Mouse (Mus musculus): ENCODE results near the gene Krt80. TPM values are rescaled to one million over a fixed set of nuclear protein-coding genes. Genes with fewer than 3 reads are reported as not detected.

The Krt80 gene
- 1 to 10 TPM; 1.6 to 1.9 TPM for total RNA-seq (2021)
- long read RNA-seq, experiment 1, partial matches to known transcripts, result 0 of 1 reads
- long read RNA-seq, experiment 1, other reads (novel, unspliced or antisense), result 0 of 1 reads
- long read RNA-seq, experiment 2, partial matches to known transcripts, result 0 of 2 reads
- long read RNA-seq, experiment 2, other reads (novel, unspliced or antisense), result 1 of 2 reads

- peak in 1 of 2 experiments; percentile 24 for DNase-seq (ENCODE audit: low spot score in 2 of 2)
- intact Hi-C loops (cut with DNase I), result no loop called here
Observed at GRCm38 (mm10) chr15:101370101-101370911, at the start of gene Krt80. Gene Krt80, minus strand, starts transcription at chr15:101370162.

GRCm38 (mm10) chr15:101418950-101419349 is 49.0 kb upstream of the Krt80 start:
- peak; percentile 25 to 72 for DNase-seq (ENCODE audit: low spot score in 2 of 2)
- intact Hi-C loops (cut with DNase I), result no loop called here

GRCm38 (mm10) chr15:101414807-101415565 is 45.0 kb upstream of the Krt80 start:
- intact Hi-C loops (cut with DNase I), result no loop called here
- no peak for DNase-seq (ENCODE audit: low spot score in 2 of 2)

GRCm38 (mm10) chr15:101413916-101414635 is 44.1 kb upstream of the Krt80 start:
- no peak for DNase-seq (ENCODE audit: low spot score in 2 of 2)
- intact Hi-C loops (cut with DNase I), result no loop called here

GRCm38 (mm10) chr15:101412188-101412587 is 42.2 kb upstream of the Krt80 start:
- intact Hi-C loops (cut with DNase I), result no loop called here
- DNase-seq (ENCODE audit: low spot score in 2 of 2), result no peak

GRCm38 (mm10) chr15:101410775-101411174 is 40.8 kb upstream of the Krt80 start, which contains the start of gene Krt7:
Gene Krt7, plus strand, starts transcription at chr15:101411043.
- DNase-seq (ENCODE audit: low spot score in 2 of 2), result no peak
- intact Hi-C loops (cut with DNase I), result no loop called here

GRCm38 (mm10) chr15:101398269-101398668 is 28.3 kb upstream of the Krt80 start:
- intact Hi-C loops (cut with DNase I), result no loop called here

GRCm38 (mm10) chr15:101397683-101398082 is 27.7 kb upstream of the Krt80 start:
- intact Hi-C loops (cut with DNase I), result no loop called here
- DNase-seq (ENCODE audit: low spot score in 2 of 2), result no peak

More at GRCm38 (mm10) chr15:101398269-101398668, 28.3 kb upstream of the Krt80 start:
- DNase-seq (ENCODE audit: low spot score in 2 of 2), result no peak

- intact Hi-C loops (cut with DNase I), result no loop called here
- DNase-seq (ENCODE audit: low spot score in 2 of 2), result no peak
Observed at GRCm38 (mm10) chr15:101396921-101397320, 27.0 kb upstream of the Krt80 start.

- DNase-seq (ENCODE audit: low spot score in 2 of 2), result no peak
- intact Hi-C loops (cut with DNase I), result no loop called here
Observed at GRCm38 (mm10) chr15:101396466-101396865, 26.5 kb upstream of the Krt80 start.

GRCm38 (mm10) chr15:101394908-101395307 is 24.9 kb upstream of the Krt80 start:
- DNase-seq (ENCODE audit: low spot score in 2 of 2), result no peak
- intact Hi-C loops (cut with DNase I), result no loop called here

GRCm38 (mm10) chr15:101392251-101392650 is 22.3 kb upstream of the Krt80 start:
- no peak for DNase-seq (ENCODE audit: low spot score in 2 of 2)
- intact Hi-C loops (cut with DNase I), result no loop called here

- no peak for DNase-seq (ENCODE audit: low spot score in 2 of 2)
Observed at GRCm38 (mm10) chr15:101390203-101390602, 20.2 kb upstream of the Krt80 start.

GRCm38 (mm10) chr15:101388034-101388541 is 18.1 kb upstream of the Krt80 start:
- DNase-seq (ENCODE audit: low spot score in 2 of 2), result peak in 1 of 2 experiments; percentile 41
- intact Hi-C loops (cut with DNase I), result no loop called here

More at GRCm38 (mm10) chr15:101390203-101390602, 20.2 kb upstream of the Krt80 start:
- intact Hi-C loops (cut with DNase I), result no loop called here

GRCm38 (mm10) chr15:101387176-101387575 is 17.2 kb upstream of the Krt80 start:
- intact Hi-C loops (cut with DNase I), result loop anchor here (2.0 kb wide), 1 partner anchor 48 kb away; no protein-coding TSS in a partner anchor
- no peak for DNase-seq (ENCODE audit: low spot score in 2 of 2)

- peak in 1 of 2 experiments; percentile 50 for DNase-seq (ENCODE audit: low spot score in 2 of 2)
- intact Hi-C loops (cut with DNase I), result no loop called here
Observed at GRCm38 (mm10) chr15:101385064-101385463, 15.1 kb upstream of the Krt80 start.

- no peak for DNase-seq (ENCODE audit: low spot score in 2 of 2)
- intact Hi-C loops (cut with DNase I), result no loop called here
Observed at GRCm38 (mm10) chr15:101384610-101385009, 14.6 kb upstream of the Krt80 start.

- DNase-seq (ENCODE audit: low spot score in 2 of 2), result no peak
- intact Hi-C loops (cut with DNase I), result no loop called here
Observed at GRCm38 (mm10) chr15:101382811-101383210, 12.8 kb upstream of the Krt80 start.

GRCm38 (mm10) chr15:101381758-101382157 is 11.8 kb upstream of the Krt80 start:
- no peak for DNase-seq (ENCODE audit: low spot score in 2 of 2)
- intact Hi-C loops (cut with DNase I), result no loop called here

Data from left cerebral cortex, postnatal 14 days (tissue).